Mouse (Mus musculus) effector memory CD4-positive, alpha-beta T cell, adult 5 months (primary cell): ENCODE measurements around the gene Gtf2a1. TPM values are rescaled to one million over a fixed set of nuclear protein-coding genes. Genes with fewer than 3 reads are reported as not detected.

Experiments used
- polyA plus RNA-seq: library from polyadenylated mRNA; unstranded; fragments of 100-300 nt; shearing (Covaris generic); gene quantifications from one replicate; pipeline ENCODE4 v1.2.1, GENCODE M21; 2017

Gtf2a1 gene
- 31.1 TPM for polyA plus RNA-seq

DNA sequence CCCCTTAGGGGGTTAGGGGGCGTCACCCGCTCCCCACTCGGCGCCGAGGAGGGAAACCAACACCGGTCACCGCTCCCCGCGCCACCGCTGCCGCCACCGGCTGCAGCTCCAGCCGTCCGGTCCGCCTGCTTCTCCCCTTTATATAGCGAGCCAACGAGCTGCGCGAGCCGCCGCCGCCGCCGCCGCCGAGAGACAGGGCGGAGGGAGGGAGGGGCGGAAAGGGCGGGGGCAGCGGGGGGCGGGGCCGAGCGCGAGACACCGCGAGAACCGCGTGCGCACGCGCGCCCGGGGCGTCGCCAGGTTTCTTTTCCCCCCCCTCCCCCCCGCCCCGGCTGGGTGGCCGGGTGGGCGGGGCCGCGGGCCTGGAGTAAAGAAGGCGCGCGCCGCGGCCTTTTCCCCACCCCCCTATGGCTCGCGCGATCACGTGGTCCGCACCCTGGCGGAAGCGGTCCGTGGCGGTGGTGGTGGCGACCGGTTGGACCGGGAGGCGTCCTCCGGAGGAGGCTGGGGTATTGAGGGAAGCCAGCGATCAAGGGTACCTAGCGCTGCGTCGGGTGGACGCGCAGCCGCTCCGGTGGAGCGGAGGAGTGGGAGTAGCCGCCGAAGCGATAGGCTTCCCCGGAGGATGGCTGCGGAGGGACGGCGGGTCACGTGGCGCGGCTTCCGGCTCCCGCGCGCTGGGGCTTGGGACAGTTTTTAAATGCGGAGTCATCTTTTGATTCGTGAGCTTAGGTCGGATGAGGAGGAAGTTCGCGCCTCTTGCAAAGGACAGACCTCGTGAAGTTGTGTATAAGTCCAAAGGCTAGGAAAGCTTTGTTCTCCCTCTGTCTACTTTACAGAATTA, at the start of gene Gtf2a1:
TSS of gene Gtf2a1 (minus strand) at position 641 of the 844 bp plus-strand sequence.

Other genes with a start within 250 kb of the Gtf2a1 start
- gene Cep128, start 206.1 kb downstream of the Gtf2a1 start, polyA plus RNA-seq, result 10.3 TPM
- not detected for gene Tshr, start 205.9 kb downstream of the Gtf2a1 start, polyA plus RNA-seq
- 2.6 TPM for gene Ston2, start 197.9 kb upstream of the Gtf2a1 start, polyA plus RNA-seq